Comparison of ENCODE assay signal across 20 mouse cellular contexts in genomic region chr1:189057425-189057824, GRCm38 (mm10). TPM values are rescaled to one million over a fixed set of nuclear protein-coding genes. Genes with fewer than 3 reads are reported as not detected.
DNase-seq lines count a peak whose midpoint lies in the region; ATAC-seq and TF ChIP-seq lines count a peak whose summit lies in the region.
"Had no signal": no experiment of that assay in that cellular context is flagged by ENCODE, and none has a peak within 500 bp of the region (broad histone marks: within the 10 kb centered on the region; RNA-seq: fewer than 3 reads in every experiment).

No protein-coding gene starts in this region.

- 62% methylated on average over 4 of the region's 4 CpGs for WGBS in heart, adult 2 months
- 55% methylated on average over 4 of the region's 4 CpGs for WGBS in heart, embryonic 12.5 days
- 64% methylated on average over 4 of the region's 4 CpGs for WGBS in lung, postnatal 0 days
- WGBS in small intestine, adult 2 months: 55% methylated on average over 4 of the region's 4 CpGs

- no peaks in the 10 kb centered on the region for H3K27me3 ChIP-seq in heart, adult 2 months (ENCODE audit: control insufficient read depth, insufficient read depth, low read length)
- no peaks in the 10 kb centered on the region for H3K27me3 ChIP-seq in heart, embryonic 12.5 days (replicated peaks)
- no peaks in the 10 kb centered on the region for H3K27me3 ChIP-seq in lung, postnatal 0 days (replicated peaks; ENCODE audit: insufficient read depth, low read length)
- H3K27me3 ChIP-seq in small intestine, adult 2 months (ENCODE audit: control insufficient read depth, insufficient read depth, low read length): no peaks in the 10 kb centered on the region
- H3K27me3 ChIP-seq: embryonic facial prominence, embryonic 12.5 days; heart, embryonic 15.5 days; limb, embryonic 12.5 days; neural tube, embryonic 15.5 days had no signal

- no peak for ATAC-seq in heart, embryonic 12.5 days (ENCODE audit: insufficient number of reproducible peaks, low FRiP score)
- ATAC-seq in lung, postnatal 0 days: no peak

- TF ChIP-seq CTCF in heart, adult 2 months (IDR thresholded peaks at IDR 0.05): peak; percentile 40
- peak; percentile 38 for TF ChIP-seq CTCF in lung, postnatal 0 days (IDR thresholded peaks at IDR 0.05)
- TF ChIP-seq CTCF in small intestine, adult 2 months (IDR thresholded peaks at IDR 0.05; ENCODE audit: extremely low read depth, insufficient read length, insufficient replicate concordance, low read depth, low read length): peak; percentile 33; the same call in 1 of the 2 replicates

- H3K36me3 ChIP-seq in heart, adult 2 months (ENCODE audit: control insufficient read depth, insufficient read depth, low read length): no peaks in the 10 kb centered on the region
- no peaks in the 10 kb centered on the region for H3K36me3 ChIP-seq in heart, embryonic 12.5 days
- no peaks in the 10 kb centered on the region for H3K36me3 ChIP-seq in lung, postnatal 0 days (ENCODE audit: insufficient read depth, low read length)
- H3K36me3 ChIP-seq in small intestine, adult 2 months (ENCODE audit: control insufficient read depth, insufficient read depth, low read length): no peaks in the 10 kb centered on the region
- H3K36me3 ChIP-seq: embryonic facial prominence, embryonic 12.5 days; heart, embryonic 15.5 days; limb, embryonic 12.5 days; midbrain, embryonic 10.5 days; neural tube, embryonic 15.5 days had no signal

- no peak overlapping the region for H3K9ac ChIP-seq in heart, adult 2 months (ENCODE audit: low read depth, low read length)
- H3K9ac ChIP-seq in heart, embryonic 12.5 days: no peak overlapping the region
- H3K9ac ChIP-seq in lung, postnatal 0 days (replicated peaks; ENCODE audit: low read depth): no peak overlapping the region
- H3K9ac ChIP-seq: embryonic facial prominence, embryonic 12.5 days; heart, embryonic 15.5 days; limb, embryonic 12.5 days; neural tube, embryonic 15.5 days had no signal

- H3K27ac ChIP-seq in heart, adult 2 months: no peak overlapping the region
- H3K27ac ChIP-seq in heart, embryonic 12.5 days (ENCODE audit: poor library complexity, severe bottlenecking): no peak overlapping the region
- no peak overlapping the region for H3K27ac ChIP-seq in lung, postnatal 0 days (ENCODE audit: low read length)
- H3K27ac ChIP-seq in small intestine, adult 2 months (ENCODE audit: insufficient read depth, low read depth, low read length): no peak overlapping the region
- H3K27ac ChIP-seq: embryonic facial prominence, embryonic 12.5 days; heart, embryonic 15.5 days; limb, embryonic 12.5 days; midbrain, embryonic 10.5 days; neural tube, embryonic 15.5 days had no signal

- 0 out of 2 replicates have a peak, but pooled peaks cover 2% of the 10 kb centered on the region for H3K9me3 ChIP-seq in heart, embryonic 12.5 days (replicated peaks)
- no peaks in the 10 kb centered on the region for H3K9me3 ChIP-seq in lung, postnatal 0 days (ENCODE audit: low read length)
- H3K9me3 ChIP-seq: embryonic facial prominence, embryonic 12.5 days; heart, embryonic 15.5 days; limb, embryonic 12.5 days; midbrain, embryonic 10.5 days; neural tube, embryonic 15.5 days had no signal

- no peak for DNase-seq in heart, adult 2 months
- DNase-seq in lung, postnatal 0 days (ENCODE audit: low spot score): no peak
- DNase-seq in lung, postnatal 4 days: no peak
- DNase-seq in ZHBTc4 (ENCODE audit: low read depth, low spot score): peak; percentile 56
- no peak for DNase-seq in left cerebral cortex, postnatal 4 days
- no peak for DNase-seq in heart, adult 18-20 months
- DNase-seq: adrenal gland, postnatal 36 days; B cell, adult 2 months; cerebellum, adult 11-12 months; kidney, postnatal 36 days; lung, postnatal 10 days; right cerebral cortex, postnatal 4 days; thymus, postnatal 25 days had no signal

- TF ChIP-seq POLR2A in heart, adult 2 months (IDR thresholded peaks at IDR 0.05; ENCODE audit: insufficient read depth, low read depth, low read length): no peak
- TF ChIP-seq POLR2A in small intestine, adult 2 months (IDR thresholded peaks at IDR 0.05; ENCODE audit: low read depth, low read length): no peak

- H3K79me2 ChIP-seq in heart, adult 2 months (replicated peaks; ENCODE audit: control insufficient read depth, insufficient read depth, low read length): no peaks in the 10 kb centered on the region

- no peak for TF ChIP-seq EP300 in heart, adult 2 months (IDR thresholded peaks at IDR 0.05; ENCODE audit: insufficient read depth, low read depth, low read length)
- TF ChIP-seq EP300 in lung, postnatal 0 days (IDR thresholded peaks at IDR 0.05): no peak

- no peak overlapping the region for H3K4me3 ChIP-seq in heart, adult 2 months
- no peak overlapping the region for H3K4me3 ChIP-seq in heart, embryonic 12.5 days
- no peak overlapping the region for H3K4me3 ChIP-seq in lung, postnatal 0 days (ENCODE audit: low read depth, low read length)
- no peak overlapping the region for H3K4me3 ChIP-seq in small intestine, adult 2 months (ENCODE audit: low read depth, low read length)
- H3K4me3 ChIP-seq: embryonic facial prominence, embryonic 12.5 days; heart, embryonic 15.5 days; limb, embryonic 12.5 days; midbrain, embryonic 10.5 days; neural tube, embryonic 15.5 days had no signal

- no peak overlapping the region for H3K4me2 ChIP-seq in heart, embryonic 12.5 days
- no peak overlapping the region for H3K4me2 ChIP-seq in lung, postnatal 0 days (replicated peaks; ENCODE audit: low read depth, low read length)
- H3K4me2 ChIP-seq: embryonic facial prominence, embryonic 12.5 days; heart, embryonic 15.5 days; limb, embryonic 12.5 days; neural tube, embryonic 15.5 days had no signal

- H3K4me1 ChIP-seq in heart, adult 2 months (ENCODE audit: control insufficient read depth, insufficient read depth, low read length): no peaks in the 10 kb centered on the region; the same call in 1 of the 2 replicates
- H3K4me1 ChIP-seq in heart, embryonic 12.5 days (replicated peaks): no peaks in the 10 kb centered on the region
- H3K4me1 ChIP-seq in lung, postnatal 0 days (ENCODE audit: insufficient read depth, low read depth, low read length): no peaks in the 10 kb centered on the region; the same call in 1 of the 2 replicates
- H3K4me1 ChIP-seq in small intestine, adult 2 months (ENCODE audit: control insufficient read depth, insufficient read depth, insufficient read length, low read length): no peaks in the 10 kb centered on the region
- H3K4me1 ChIP-seq: embryonic facial prominence, embryonic 12.5 days; heart, embryonic 15.5 days; limb, embryonic 12.5 days; neural tube, embryonic 15.5 days had no signal

- intact Hi-C loops in heart, adult 2 months (cut with DNase I): no loop called here
- intact Hi-C loops in left cerebral cortex, postnatal 4 days (cut with DNase I): no loop called here

RNA-seq across cellular contexts. Expression of gene Kctd3, which starts 49.8 kb away (rescaled TPM):
- 10 to 100 TPM; 13.6 to 14.9 TPM for total RNA-seq in heart, adult 2 months (2021)
- polyA plus RNA-seq in heart, adult 2 months (2012; rRNA removed): 13.2 and 16.7 TPM in 2 replicates
- polyA plus RNA-seq in heart, embryonic 12.5 days (2016; fragmentation: Nextera tagmentation; extraction: Ambion mirVana): 28.0 and 28.7 TPM in 2 replicates
- polyA plus RNA-seq in lung, postnatal 0 days (2015; fragmentation: Nextera tagmentation; extraction: Ambion mirVana): 19.3 and 22.5 TPM in 2 replicates
- 19.6 and 30.6 TPM in 2 replicates for polyA plus RNA-seq in small intestine, adult 2 months (2012; rRNA removed)
- 100 to 1,000 TPM; 105 to 116 TPM for total RNA-seq in left cerebral cortex, postnatal 4 days (2021)
- 10 to 100 TPM in 1 of 2 experiments, 1 to 10 TPM in 1; 9.7 to 10.6 TPM for total RNA-seq in heart, adult 18-20 months (2021)
